Mouse (Mus musculus) heart, postnatal 25 days (tissue): ENCODE results near the gene Sema6c. TPM values are rescaled to one million over a fixed set of nuclear protein-coding genes. Genes with fewer than 3 reads are reported as not detected.

Experiments
- DNase-seq: peaks from one replicate; pipeline ENCODE4 v3.0.0; 2022; ENCODE audit warnings: low spot score
- intact Hi-C: fragments of 180-260 bp; cut with DNase I; formaldehyde crosslinking; loops from one replicate; pipeline ENCODE4 v1.15.1; 2025
- microRNA-seq: library from miRNA; unstranded; fragments of <30 nt; microRNA quantifications from one replicate; pipeline ENCODE4 v1.2.0, GENCODE M21; 2022
- total RNA-seq, 2 experiments: library from RNA; stranded (reverse); gene quantifications; 2 replicates each; pipeline ENCODE4 v1.2.3; 2021

Sema6c gene
- total RNA-seq, 2 experiments from 2014 or later: 7.3 to 9.4 TPM

DNA sequence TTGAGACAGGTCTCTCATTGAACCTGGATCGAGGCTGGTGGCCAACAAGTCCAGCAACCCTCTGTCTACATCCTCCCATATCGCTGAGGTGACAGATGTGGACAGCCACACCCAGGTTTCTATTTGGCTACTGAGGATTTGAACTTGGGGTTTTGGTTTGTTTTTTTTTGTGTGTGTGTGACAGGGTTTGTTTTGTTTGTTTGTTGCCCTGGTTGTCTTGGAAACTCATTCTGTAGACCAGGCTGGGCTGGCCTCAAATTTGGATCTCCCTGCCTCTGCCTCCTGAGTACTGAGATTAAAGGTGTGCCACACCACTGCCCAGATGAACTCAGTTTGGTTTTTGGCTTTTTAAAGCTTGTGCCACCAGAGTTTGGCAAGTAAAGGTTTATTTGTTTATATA is 62.8 kb downstream of the Sema6c start:
- DNase-seq: no peak
- intact Hi-C loops: no loop called here

Small RNA genes within 50 kb of the gene (microRNA-seq; reads per million reads assigned to microRNA genes)
- gene Mir8099-1: not detected

Other genes with a start within 250 kb of the Sema6c start
- gene Selenbp1, start 227.4 kb upstream of the Sema6c start, total RNA-seq: 10 to 100 TPM; 93.9 to 98.3 TPM
- 1 to 10 TPM; 6.2 to 6.9 TPM for gene Rfx5, start 206.4 kb upstream of the Sema6c start, total RNA-seq
- 10 to 100 TPM; 25.3 to 27.0 TPM for gene Pi4kb, start 185.7 kb upstream of the Sema6c start, total RNA-seq
- gene Zfp687, start 145.0 kb upstream of the Sema6c start, total RNA-seq: 10 to 100 TPM; 10.8 to 11.1 TPM
- 100 to 1,000 TPM; 119 to 129 TPM for gene Psmd4, start 117.8 kb upstream of the Sema6c start, total RNA-seq
- gene Pip5k1a, start 53.5 kb upstream of the Sema6c start, total RNA-seq: 10 to 100 TPM; 14.2 to 15.2 TPM
- gene Vps72, start 49.4 kb upstream of the Sema6c start, total RNA-seq: 10 to 100 TPM; 31.3 to 32.2 TPM
- 10 to 100 TPM; 17.3 to 24.5 TPM for gene Tmod4, start 36.0 kb upstream of the Sema6c start, total RNA-seq
- 10 to 100 TPM; 28.3 to 31.4 TPM for gene Scnm1, start 26.4 kb upstream of the Sema6c start, total RNA-seq
- gene Lysmd1, start 26.4 kb upstream of the Sema6c start, total RNA-seq: 1 to 10 TPM; 6.7 to 7.9 TPM
- gene Tnfaip8l2, start 18.1 kb upstream of the Sema6c start, total RNA-seq: 1 to 10 TPM; 2.0 to 2.1 TPM
- 10 to 100 TPM; 12.7 to 14.1 TPM for gene Gabpb2, start 57.5 kb downstream of the Sema6c start, total RNA-seq
- gene Cdc42se1, start 68.3 kb downstream of the Sema6c start, total RNA-seq: 10 to 100 TPM; 19.9 to 26.0 TPM
- gene Mllt11, start 71.7 kb downstream of the Sema6c start, total RNA-seq: 1 to 10 TPM; 6.6 to 7.5 TPM
- not detected for gene Gm128, start 81.1 kb downstream of the Sema6c start, total RNA-seq
- not detected for gene Bnipl, start 90.7 kb downstream of the Sema6c start, total RNA-seq
- gene Mindy1, start 120.9 kb downstream of the Sema6c start, total RNA-seq: 10 to 100 TPM; 20.2 to 23.4 TPM
- gene Prune1, start 121.6 kb downstream of the Sema6c start, total RNA-seq: 10 to 100 TPM; 22.1 to 22.8 TPM
- under 1 TPM; 0.52 to 0.59 TPM for gene Anxa9, start 146.7 kb downstream of the Sema6c start, total RNA-seq
- gene Cers2, start 154.3 kb downstream of the Sema6c start, total RNA-seq: 10 to 100 TPM; 35.9 to 40.4 TPM
- 10 to 100 TPM; 11.2 to 11.4 TPM for gene Setdb1, start 196.7 kb downstream of the Sema6c start, total RNA-seq
- not detected for gene 4930558C23Rik, start 242.4 kb downstream of the Sema6c start, total RNA-seq